Mouse (Mus musculus) myocyte (in vitro differentiated cells): ENCODE data around the gene Samm50. TPM values are rescaled to one million over a fixed set of nuclear protein-coding genes. Genes with fewer than 3 reads are reported as not detected.

Experiments used
- H3K27me3 ChIP-seq: one replicate; pipeline ENCODE4 v1.6.1; 2011; ENCODE audit not compliant: control insufficient read depth, insufficient read depth, insufficient read length
- H3K36me3 ChIP-seq: one replicate; pipeline ENCODE4 v1.6.1; 2011; ENCODE audit not compliant: control insufficient read depth, insufficient read depth
- H3K4me2 ChIP-seq: one replicate; pipeline ENCODE4 v1.6.1; 2011; ENCODE audit warnings: low read depth, control low read depth
- H3K4me3 ChIP-seq: one replicate; pipeline ENCODE4 v1.5.1; 2011; ENCODE audit warnings: mild to moderate bottlenecking, control low read depth, moderate library complexity
- H3K79me2 ChIP-seq: one replicate; pipeline ENCODE4 v1.6.1; 2011; ENCODE audit not compliant: control insufficient read depth, insufficient read depth
- H3ac ChIP-seq: one replicate; pipeline ENCODE4 v1.6.1; 2011; ENCODE audit not compliant: control insufficient read depth, insufficient read length
- CEBPB ChIP-seq: IDR thresholded peaks from 2 replicates; pipeline ENCODE4 v1.6.1; 2011; ENCODE audit warnings: mild to moderate bottlenecking, moderate library complexity; ENCODE audit not compliant: poor library complexity, insufficient read depth, severe bottlenecking
- E2F4 ChIP-seq: IDR thresholded peaks from one replicate; pipeline ENCODE4 v1.6.1; 2011; ENCODE audit warnings: mild to moderate bottlenecking, control low read depth, moderate library complexity; ENCODE audit not compliant: insufficient read depth
- MAX ChIP-seq: IDR thresholded peaks from one replicate; pipeline ENCODE4 v1.6.1; 2011; ENCODE audit warnings: low read depth, mild to moderate bottlenecking, control low read depth
- MYOD1 ChIP-seq, 3 experiments: IDR thresholded peaks; one replicate each; pipeline ENCODE4 v1.6.1; 2011; ENCODE audit warnings: control low read depth in 2 of 3, low read depth in 2 of 3, mild to moderate bottlenecking in 2 of 3, moderate library complexity in 1 of 3; ENCODE audit not compliant: insufficient read length in 2 of 3, control insufficient read depth in 1 of 3
- MYOG ChIP-seq, 3 experiments: IDR thresholded peaks; one replicate each; pipeline ENCODE4 v1.6.1; 2011; ENCODE audit warnings: control low read depth in 2 of 3, low read depth in 2 of 3, mild to moderate bottlenecking in 2 of 3; ENCODE audit not compliant: insufficient read length in 2 of 3, control insufficient read depth in 1 of 3, insufficient read depth in 1 of 3
- POLR2A ChIP-seq: IDR thresholded peaks from one replicate; pipeline ENCODE4 v1.6.1; 2011; ENCODE audit warnings: low read depth, mild to moderate bottlenecking, control low read depth, moderate library complexity; ENCODE audit not compliant: insufficient read length
- POLR2AphosphoS2 ChIP-seq: IDR thresholded peaks from one replicate; pipeline ENCODE4 v1.6.1; 2011; ENCODE audit warnings: low read depth, control low read depth; ENCODE audit not compliant: insufficient read length
- REST ChIP-seq: IDR thresholded peaks from one replicate; pipeline ENCODE4 v1.6.1; 2011; ENCODE audit warnings: mild to moderate bottlenecking, control low read depth, moderate library complexity; ENCODE audit not compliant: insufficient read depth, insufficient read length
- SRF ChIP-seq: IDR thresholded peaks from one replicate; pipeline ENCODE4 v1.6.1; 2011; ENCODE audit warnings: low read depth; ENCODE audit not compliant: control insufficient read depth, insufficient read length
- TCF12 ChIP-seq: IDR thresholded peaks from one replicate; pipeline ENCODE4 v1.6.1; 2011; ENCODE audit warnings: mild to moderate bottlenecking, control low read depth; ENCODE audit not compliant: poor library complexity, insufficient read depth, severe bottlenecking
- TCF3 ChIP-seq: IDR thresholded peaks from one replicate; pipeline ENCODE4 v1.6.1; 2011; ENCODE audit warnings: low read depth, control low read depth; ENCODE audit not compliant: insufficient read length
- USF1 ChIP-seq: IDR thresholded peaks from one replicate; pipeline ENCODE4 v1.6.1; 2011; ENCODE audit warnings: low read depth, mild to moderate bottlenecking, control low read depth, moderate library complexity
- polyA plus RNA-seq: library from polyadenylated mRNA; unstranded; fragments of >200 nt; fragmentation: generic; extraction: Trizol; gene quantifications from one replicate; pipeline ENCODE4 v1.2.1, GENCODE M21; 2012; ENCODE audit warnings: missing spikeins

Gene Samm50
- polyA plus RNA-seq, 1 experiment = 116 TPM

- Histone ChIP-seq H3K4me2 (no peak overlapping the region), H3ac (no peak overlapping the region), H3K27me3 (no peaks in the 10 kb centered on the region), H3K4me3 (no peak overlapping the region), H3K79me2 (peaks cover 76% of the 10 kb centered on the region), H3K36me3 (no peaks in the 10 kb centered on the region)
- TF ChIP-seq REST (no peak), POLR2AphosphoS2 (no peak), TCF3 (no peak), TCF12 (no peak), SRF (no peak), CEBPB (no peak), MAX (no peak), E2F4 (no peak), USF1 (no peak), POLR2A (no peak), MYOD1 (IDR thresholded peaks at IDR 0.05; ENCODE audit: control insufficient read depth in 1 of 3, insufficient read length in 2 of 3, low read depth in 2 of 3) (no peak), MYOG (IDR thresholded peaks at IDR 0.05; ENCODE audit: control insufficient read depth in 1 of 3, insufficient read depth in 1 of 3, insufficient read length in 2 of 3, low read depth in 2 of 3) (no peak)
These were observed 64.3 kb downstream of the Samm50 start for GRCm38 (mm10) chr15:84256254-84256850.

GRCm38 (mm10) chr15:84256864-84257263, 64.8 kb downstream of the Samm50 start:
- Histone ChIP-seq H3K36me3 (no peaks in the 10 kb centered on the region), H3ac (no peak overlapping the region), H3K79me2 (peaks cover 77% of the 10 kb centered on the region), H3K27me3 (no peaks in the 10 kb centered on the region), H3K4me3 (no peak overlapping the region), H3K4me2 (no peak overlapping the region)
- TF ChIP-seq TCF3 = no peak
- peak; percentile 4 for TF ChIP-seq POLR2A

- H3K27me3 ChIP-seq = no peaks in the 10 kb centered on the region
- peaks cover 85% of the 10 kb centered on the region for H3K79me2 ChIP-seq
- H3K4me3 ChIP-seq = no peak overlapping the region
- H3K36me3 ChIP-seq = no peaks in the 10 kb centered on the region
- no peak for TF ChIP-seq POLR2AphosphoS2
- TF ChIP-seq POLR2A = no peak
- TF ChIP-seq SRF = no peak
- no peak for TF ChIP-seq E2F4
- no peak for TF ChIP-seq TCF12
- TF ChIP-seq REST = no peak
- no peak for TF ChIP-seq MYOD1 (IDR thresholded peaks at IDR 0.05; ENCODE audit: control insufficient read depth in 1 of 3, insufficient read length in 2 of 3, low read depth in 2 of 3)
- TF ChIP-seq MYOG (IDR thresholded peaks at IDR 0.05; ENCODE audit: control insufficient read depth in 1 of 3, insufficient read depth in 1 of 3, insufficient read length in 2 of 3, low read depth in 2 of 3) = no peak
- TF ChIP-seq USF1 = no peak
- TF ChIP-seq CEBPB = no peak
- no peak for TF ChIP-seq MAX
- TF ChIP-seq TCF3 = no peak
- no peak overlapping the region for H3ac ChIP-seq
- no peak overlapping the region for H3K4me2 ChIP-seq
These were observed 66.7 kb downstream of the Samm50 start for GRCm38 (mm10) chr15:84258602-84259355.

GRCm38 (mm10) chr15:84260123-84260822, 68.2 kb downstream of the Samm50 start:
- Histone ChIP-seq H3K4me3 (no peak overlapping the region), H3K4me2 (no peak overlapping the region), H3K79me2 (peaks cover 78% of the 10 kb centered on the region), H3ac (no peak overlapping the region), H3K27me3 (no peaks in the 10 kb centered on the region), H3K36me3 (no peaks in the 10 kb centered on the region)
- TF ChIP-seq MYOD1 (IDR thresholded peaks at IDR 0.05; ENCODE audit: control insufficient read depth in 1 of 3, insufficient read length in 2 of 3, low read depth in 2 of 3) (peak in 1 of 3 experiments; percentile 54), REST (no peak)

- TF ChIP-seq SRF (no peak), TCF3 (no peak), MAX (no peak), TCF12 (no peak), CEBPB (no peak)
- no peak overlapping the region for H3K4me3 ChIP-seq
- H3K4me2 ChIP-seq = no peak overlapping the region
- H3ac ChIP-seq = no peak overlapping the region
- H3K79me2 ChIP-seq = peaks cover 63% of the 10 kb centered on the region
- no peaks in the 10 kb centered on the region for H3K36me3 ChIP-seq
- no peaks in the 10 kb centered on the region for H3K27me3 ChIP-seq
These were observed 70.6 kb downstream of the Samm50 start for GRCm38 (mm10) chr15:84262630-84263029.
